Mouse (Mus musculus) ovary, postnatal 36 days (tissue): ENCODE measurements around the gene Gm14139.
"Not testable (repeated sequence)": the region's sequence is repeated elsewhere in the genome, so short reads cannot be mapped to it uniquely, and the experiment has no call there.

Experiments used
- DNase-seq: peaks from one replicate; pipeline ENCODE4 v3.0.0; 2022; ENCODE audit warnings: low spot score, mixed read lengths

Gene Gm14139

DNA sequence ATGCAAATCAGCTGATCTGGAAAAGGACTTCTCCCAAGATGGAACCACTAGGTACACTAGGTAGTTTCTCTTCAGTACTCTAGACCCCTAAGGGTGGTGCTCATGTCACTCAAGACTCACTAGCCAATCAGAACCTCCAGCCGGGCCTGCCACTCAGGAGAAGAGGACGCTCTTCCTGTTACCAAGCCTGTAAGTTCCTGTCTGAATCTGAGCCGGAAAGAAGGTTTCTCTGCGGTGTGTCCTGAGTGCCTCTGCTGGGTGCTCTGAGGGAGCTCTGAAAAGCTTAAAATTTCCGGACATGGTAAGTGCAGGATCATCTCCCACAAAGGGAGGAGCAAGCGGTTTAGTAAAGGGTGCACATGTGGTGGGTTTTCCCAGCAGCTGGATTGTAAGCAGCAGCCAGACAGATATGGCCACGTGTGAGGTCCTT, at the start of gene Gm14139:
Gm14139 (plus strand) TSS at position 186 of the 430 bp plus-strand sequence.
- DNase-seq: not testable (repeated sequence)

DNA sequence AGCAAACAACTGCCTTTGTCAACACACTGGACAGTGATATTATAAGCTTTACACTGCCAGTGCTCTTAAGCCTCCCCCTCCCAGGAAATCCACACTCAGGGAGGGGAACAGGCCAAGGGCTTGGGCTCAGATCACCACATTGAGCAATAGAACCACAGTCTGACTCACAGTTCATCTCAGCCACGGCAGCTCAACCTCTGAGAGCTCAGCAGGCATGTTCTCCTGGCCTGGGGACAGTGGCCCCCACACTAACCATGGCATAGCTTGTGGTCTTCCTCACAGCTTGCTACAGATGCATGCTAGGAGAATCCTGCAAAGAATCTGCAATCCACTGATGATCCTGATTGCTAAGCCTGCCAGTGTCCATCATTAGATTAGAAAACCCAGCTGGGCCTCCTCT, 49.6 kb upstream of the Gm14139 start:
- DNase-seq: not testable (repeated sequence)

DNA sequence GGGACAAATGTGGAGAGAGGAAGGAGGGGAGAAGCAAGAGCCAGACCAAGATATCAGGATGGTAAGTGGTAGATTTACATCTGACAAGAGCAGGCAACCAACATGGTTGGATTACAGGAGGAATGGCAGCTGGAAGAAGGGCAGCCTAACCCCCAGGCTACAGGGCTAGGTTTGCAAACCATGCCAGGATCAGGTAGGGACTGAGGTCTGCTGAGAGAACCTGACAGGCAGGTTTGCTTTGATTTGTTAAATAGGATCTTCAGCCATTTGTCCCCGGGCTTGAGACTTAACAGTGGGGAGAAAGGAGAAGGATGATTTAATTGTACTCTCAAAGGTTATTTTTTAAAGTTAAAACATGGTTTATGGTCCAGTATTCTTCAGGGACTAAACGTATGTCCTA, 48.8 kb upstream of the Gm14139 start:
- no peak for DNase-seq

DNA sequence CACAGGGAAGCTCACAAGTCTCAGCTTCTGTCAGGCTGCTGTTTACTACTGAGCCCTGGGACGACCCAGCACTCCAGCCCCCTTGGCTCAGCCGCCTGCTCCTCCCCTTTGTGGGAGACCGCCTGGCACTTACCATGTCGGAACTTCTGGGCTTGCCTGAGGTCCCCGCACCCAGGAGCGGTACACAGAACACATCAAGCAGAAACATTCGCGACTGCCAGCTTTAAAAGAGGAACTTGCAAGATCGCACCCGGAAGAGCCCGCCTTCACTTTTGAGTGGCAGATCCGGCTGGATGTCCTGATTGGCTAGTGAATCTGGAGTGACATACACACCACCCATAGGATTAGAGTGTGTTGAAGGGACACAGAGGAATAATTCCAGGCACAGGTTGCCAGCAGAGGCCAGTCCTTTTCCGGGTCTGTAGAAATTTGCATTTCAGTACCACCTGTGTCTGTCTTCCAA, 45.1 kb upstream of the Gm14139 start, which contains the start of gene Zfp120:
Zfp120 (minus strand) TSS at position 274 of the 463 bp plus-strand sequence.
- DNase-seq: peak; percentile 76

DNA sequence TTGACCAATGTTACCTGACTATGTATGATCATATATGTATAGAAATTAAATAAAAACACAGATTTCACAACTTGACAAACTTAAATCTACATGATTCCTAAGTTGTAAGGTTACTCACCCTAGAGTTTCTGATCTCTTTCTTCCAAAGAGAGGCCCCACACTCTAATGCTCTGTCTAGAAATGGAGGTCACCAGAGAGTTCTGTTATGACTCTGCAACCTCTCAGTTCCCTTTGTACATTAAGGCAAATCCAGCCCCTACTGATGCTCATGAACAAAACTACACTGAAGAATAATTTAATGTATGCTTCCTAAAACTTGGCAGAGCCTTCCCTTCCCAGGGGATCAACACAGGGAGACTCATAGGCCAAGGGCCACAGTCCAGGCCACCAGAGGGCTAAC, 14.9 kb upstream of the Gm14139 start:
- DNase-seq: no peak

DNA sequence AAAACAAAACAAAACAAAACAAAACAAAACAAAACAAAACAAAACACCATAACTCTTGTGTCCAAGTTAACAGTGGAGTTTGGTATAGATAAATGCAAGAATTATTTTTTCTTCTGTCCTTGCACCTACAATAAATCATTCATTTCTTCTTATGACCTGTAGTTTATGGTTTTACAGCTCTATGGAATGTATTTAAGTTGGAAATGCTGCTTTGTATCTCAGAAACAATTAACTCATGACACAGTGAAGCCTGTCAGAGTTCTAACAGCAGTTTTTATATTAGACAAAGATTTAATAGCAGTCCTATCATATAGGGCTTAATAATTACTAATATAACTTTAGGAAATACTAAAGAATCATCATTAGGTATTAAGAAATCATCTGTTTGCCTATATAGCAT, 7.7 kb upstream of the Gm14139 start:
- no peak for DNase-seq

DNA sequence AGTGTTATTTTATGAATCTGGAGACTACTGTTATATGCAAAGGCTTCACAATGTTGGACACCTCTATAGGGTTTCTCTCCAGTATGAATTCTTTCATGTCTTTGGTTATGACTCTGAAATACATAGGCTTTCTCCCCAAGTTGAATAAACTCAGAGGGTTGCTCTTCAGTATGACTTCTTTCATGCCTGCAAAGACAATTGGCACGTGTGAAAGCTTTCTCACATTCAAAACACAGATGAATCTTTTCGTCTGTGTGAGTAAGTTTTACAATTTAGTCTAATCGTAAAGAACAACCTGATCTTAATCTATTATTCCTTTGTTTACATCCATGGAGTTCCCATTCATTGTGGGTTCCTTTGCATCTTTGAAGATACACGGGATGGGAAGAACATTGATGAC, 2.0 kb upstream of the Gm14139 start, which contains the start of gene Gm10770:
Gm10770 (minus strand) TSS at position 101 of the 400 bp plus-strand sequence.
- not testable (repeated sequence) for DNase-seq

DNA sequence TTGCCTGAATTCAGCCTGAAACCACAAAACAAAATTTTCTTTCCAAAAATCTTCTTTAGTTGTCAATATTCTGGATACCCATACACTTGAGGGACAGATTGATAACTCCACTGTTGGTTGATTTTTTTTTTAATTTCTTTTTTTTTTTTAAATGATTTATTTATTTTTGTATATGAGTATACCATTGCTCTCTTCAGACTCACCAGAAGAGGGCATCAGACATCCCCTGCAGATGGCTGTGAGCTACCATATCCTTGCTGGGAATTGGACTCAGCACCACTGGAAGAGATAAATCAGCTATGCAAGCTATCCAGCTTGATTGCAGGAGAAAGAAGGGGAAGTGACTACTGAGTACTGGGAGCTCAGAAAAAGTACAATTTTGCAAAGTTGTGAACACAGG, 509 bp upstream of the Gm14139 start:
- not testable (repeated sequence) for DNase-seq

DNA sequence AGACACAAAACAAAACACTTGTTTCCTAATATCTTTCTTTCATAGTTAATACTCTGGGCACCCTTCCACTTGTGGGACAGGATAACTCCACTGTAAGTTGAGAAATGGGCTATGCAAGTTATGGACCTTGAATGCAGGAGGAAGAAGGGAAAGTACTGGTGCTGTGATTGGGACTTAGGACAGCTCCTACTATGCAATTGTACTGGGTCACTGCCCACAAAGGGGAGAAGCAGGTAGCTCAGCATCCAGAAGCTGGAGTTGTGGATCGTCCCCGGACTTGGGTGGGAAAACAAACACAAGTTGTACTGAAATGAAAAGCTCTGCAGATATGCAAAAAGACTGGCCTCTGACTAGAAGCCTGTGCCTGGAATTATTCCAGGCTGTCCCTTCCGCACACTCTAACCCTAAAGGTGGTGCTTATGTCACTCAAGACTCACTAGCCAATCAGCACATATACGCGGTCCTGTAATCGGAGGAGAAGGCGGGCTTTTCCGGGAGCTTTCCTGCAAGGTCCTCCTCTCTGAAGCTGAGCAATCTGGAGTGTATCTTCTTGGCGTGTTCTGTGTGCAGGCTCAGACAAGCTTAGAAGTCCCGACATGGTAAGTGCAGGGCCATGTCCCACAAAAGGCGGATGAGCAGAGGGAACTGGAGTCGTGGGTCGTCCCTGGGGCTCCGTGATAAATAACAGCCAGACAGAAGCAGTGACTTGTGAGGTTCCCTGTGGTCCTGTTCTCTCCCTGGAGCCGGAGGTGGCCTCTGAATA, 36.2 kb downstream of the Gm14139 start, which contains the start of gene Zfp937:
Zfp937 (plus strand) TSS at position 474 of the 763 bp plus-strand sequence.
- peak; percentile 76 for DNase-seq

DNA sequence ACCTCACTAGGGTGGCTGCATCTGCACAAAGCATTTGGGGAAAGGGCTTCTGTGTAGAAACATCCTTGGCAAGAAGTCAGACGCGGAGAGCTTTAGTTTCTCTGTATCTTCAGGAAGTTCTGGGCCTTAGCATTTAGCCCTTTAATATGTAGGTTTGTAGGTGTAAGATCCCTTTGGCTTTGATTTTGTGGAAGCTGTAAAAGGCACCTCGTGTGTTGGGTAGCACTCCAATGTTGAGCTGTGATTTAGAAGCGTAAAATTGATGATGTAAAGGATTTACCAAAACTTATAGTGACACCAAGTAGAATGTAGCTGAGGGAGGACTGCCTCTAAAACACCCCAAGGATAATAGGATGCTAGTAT, 36.8 kb downstream of the Gm14139 start:
- DNase-seq: not testable (repeated sequence)

DNA sequence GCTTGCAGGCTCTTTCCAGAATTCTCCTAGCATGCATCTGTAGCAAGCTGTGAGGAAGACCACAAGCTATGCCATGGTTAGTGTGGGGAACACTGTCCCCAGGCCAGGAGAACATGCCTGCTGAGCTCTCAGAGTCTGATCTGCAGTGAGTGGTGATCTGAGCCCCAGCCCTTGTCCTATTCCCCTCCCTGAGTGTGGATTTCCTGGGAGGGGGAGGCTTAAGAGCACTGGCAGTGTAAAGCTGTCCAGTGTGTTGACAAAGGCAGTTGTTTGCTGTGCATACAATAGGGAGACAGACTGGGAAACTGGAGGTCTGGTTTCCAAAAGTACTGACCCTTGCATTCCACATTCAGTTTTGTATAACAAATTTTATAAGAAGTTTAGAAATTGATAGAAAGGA, 41.7 kb downstream of the Gm14139 start:
- not testable (repeated sequence) for DNase-seq
